In genomic region chr15:89591317-89591716, GRCm38 (mm10) we compare ENCODE assay signal across 8 mouse cellular contexts. TPM values are rescaled to one million over a fixed set of nuclear protein-coding genes. Genes with fewer than 3 reads are reported as not detected.
DNase-seq lines count a peak whose midpoint lies in the region; ATAC-seq and TF ChIP-seq lines count a peak whose summit lies in the region.

No protein-coding gene starts in this region.

- H3K4me1 ChIP-seq in lung, embryonic 14.5 days (ENCODE audit: insufficient read depth): 0 out of 2 replicates have a peak, but pooled peaks cover 5% of the 10 kb centered on the region
- peaks cover 7% of the 10 kb centered on the region; the same call in 1 of the 2 replicates for H3K4me1 ChIP-seq in embryonic facial prominence, embryonic 12.5 days
- peaks cover 21% of the 10 kb centered on the region for H3K4me1 ChIP-seq in hindbrain, embryonic 15.5 days (replicated peaks)
- peaks cover 12% of the 10 kb centered on the region for H3K4me1 ChIP-seq in midbrain, embryonic 12.5 days

- H3K9ac ChIP-seq in lung, embryonic 14.5 days: peak overlapping the region; percentile 65
- peak overlapping the region; percentile 82 for H3K9ac ChIP-seq in embryonic facial prominence, embryonic 12.5 days
- H3K9ac ChIP-seq in hindbrain, embryonic 15.5 days: peak overlapping the region; percentile 77
- H3K9ac ChIP-seq in midbrain, embryonic 12.5 days (replicated peaks): peak overlapping the region; percentile 74

- DNase-seq in lung, embryonic 14.5 days: peak; percentile 48
- no peak for DNase-seq in lung, postnatal 25 days (ENCODE audit: low spot score)
- no peak for DNase-seq in retina, embryonic 14.5 days (ENCODE audit: low spot score)
- DNase-seq in spleen, postnatal 4 days (ENCODE audit: low spot score in 2 of 2): no peak
- no peak for DNase-seq in adrenal gland, postnatal 36 days

- peak overlapping the region; percentile 81 for H3K4me2 ChIP-seq in lung, embryonic 14.5 days
- peak overlapping the region; percentile 75 for H3K4me2 ChIP-seq in embryonic facial prominence, embryonic 12.5 days (replicated peaks)
- H3K4me2 ChIP-seq in hindbrain, embryonic 15.5 days: peak overlapping the region; percentile 93
- peak overlapping the region; percentile 87 for H3K4me2 ChIP-seq in midbrain, embryonic 12.5 days (replicated peaks)

- no peak for TF ChIP-seq CTCF in lung, embryonic 14.5 days (IDR thresholded peaks at IDR 0.05; ENCODE audit: low read depth)

- under 1% methylated on average over 30 of the region's 30 CpGs for WGBS in lung, embryonic 14.5 days
- 3% methylated on average over 30 of the region's 30 CpGs for WGBS in embryonic facial prominence, embryonic 12.5 days
- WGBS in hindbrain, embryonic 15.5 days: 1% methylated on average over 30 of the region's 30 CpGs
- WGBS in midbrain, embryonic 12.5 days: 2% methylated on average over 30 of the region's 30 CpGs

- no peaks in the 10 kb centered on the region for H3K27me3 ChIP-seq in lung, embryonic 14.5 days (ENCODE audit: insufficient read depth, low read length)
- no peaks in the 10 kb centered on the region for H3K27me3 ChIP-seq in embryonic facial prominence, embryonic 12.5 days
- H3K27me3 ChIP-seq in hindbrain, embryonic 15.5 days: no peaks in the 10 kb centered on the region
- no peaks in the 10 kb centered on the region for H3K27me3 ChIP-seq in midbrain, embryonic 12.5 days

- H3K36me3 ChIP-seq in lung, embryonic 14.5 days (ENCODE audit: insufficient read depth): 0 out of 2 replicates have a peak, but pooled peaks cover 4% of the 10 kb centered on the region
- H3K36me3 ChIP-seq in embryonic facial prominence, embryonic 12.5 days: peaks cover 14% of the 10 kb centered on the region
- H3K36me3 ChIP-seq in hindbrain, embryonic 15.5 days: peaks cover 15% of the 10 kb centered on the region
- peaks cover 17% of the 10 kb centered on the region for H3K36me3 ChIP-seq in midbrain, embryonic 12.5 days

- no peak overlapping the region for H3K27ac ChIP-seq in lung, embryonic 14.5 days (ENCODE audit: low read depth)
- H3K27ac ChIP-seq in embryonic facial prominence, embryonic 12.5 days: peak overlapping the region; percentile 75
- H3K27ac ChIP-seq in hindbrain, embryonic 15.5 days (replicated peaks): peak overlapping the region; percentile 86
- peak overlapping the region; percentile 87 for H3K27ac ChIP-seq in midbrain, embryonic 12.5 days (replicated peaks)

- H3K4me3 ChIP-seq in lung, embryonic 14.5 days (ENCODE audit: low read depth, low read length): peak overlapping the region; percentile 68
- H3K4me3 ChIP-seq in embryonic facial prominence, embryonic 12.5 days: peak overlapping the region; percentile 77
- peak overlapping the region; percentile 83 for H3K4me3 ChIP-seq in hindbrain, embryonic 15.5 days
- H3K4me3 ChIP-seq in midbrain, embryonic 12.5 days: peak overlapping the region; percentile 83

- no peaks in the 10 kb centered on the region for H3K9me3 ChIP-seq in lung, embryonic 14.5 days (ENCODE audit: low read depth, low read length)
- no peaks in the 10 kb centered on the region for H3K9me3 ChIP-seq in embryonic facial prominence, embryonic 12.5 days
- no peaks in the 10 kb centered on the region for H3K9me3 ChIP-seq in hindbrain, embryonic 15.5 days
- H3K9me3 ChIP-seq in midbrain, embryonic 12.5 days: no peaks in the 10 kb centered on the region

- no peak for ATAC-seq in lung, embryonic 14.5 days (ENCODE audit: insufficient read depth)
- peak; percentile 7; the same call in 1 of the 2 replicates for ATAC-seq in embryonic facial prominence, embryonic 12.5 days (ENCODE audit: insufficient number of reproducible peaks, insufficient read depth, low FRiP score, low TSS enrichment)
- 0 out of 2 replicates have a peak, but pooled peaks have one; percentile 0 for ATAC-seq in hindbrain, embryonic 15.5 days (ENCODE audit: low FRiP score, low read depth)
- no peak for ATAC-seq in midbrain, embryonic 12.5 days (ENCODE audit: low FRiP score, low read depth)

RNA-seq across cellular contexts. Expression of gene Rabl2, which starts 0.4 kb away (rescaled TPM):
- polyA plus RNA-seq in lung, embryonic 14.5 days (2014; fragmentation: Nextera tagmentation; extraction: Ambion mirVana): 53.8 and 55.3 TPM in 2 replicates
- 51.4 and 52.0 TPM in 2 replicates for polyA plus RNA-seq in embryonic facial prominence, embryonic 12.5 days (2016; fragmentation: Nextera tagmentation; extraction: Ambion mirVana)
- polyA plus RNA-seq in hindbrain, embryonic 15.5 days (2015; fragmentation: Nextera tagmentation; extraction: Ambion mirVana): 74.3 and 86.2 TPM in 2 replicates
- 70.5 and 77.8 TPM in 2 replicates for polyA plus RNA-seq in midbrain, embryonic 12.5 days (2016; fragmentation: Nextera tagmentation; extraction: Ambion mirVana)
- 10 to 100 TPM in 1 of 2 experiments, 1 to 10 TPM in 1; 8.4 to 10.9 TPM for total RNA-seq in adrenal gland, postnatal 36 days (2021)

RNA-seq across cellular contexts. Expression of gene Acr, which starts 23.2 kb away (rescaled TPM):
- 0.16 TPM in 1 of 2 replicates, not detected in the other for polyA plus RNA-seq in lung, embryonic 14.5 days (2014; fragmentation: Nextera tagmentation; extraction: Ambion mirVana)
- 0.23 and 0.41 TPM in 2 replicates for polyA plus RNA-seq in embryonic facial prominence, embryonic 12.5 days (2016; fragmentation: Nextera tagmentation; extraction: Ambion mirVana)
- polyA plus RNA-seq in hindbrain, embryonic 15.5 days (2015; fragmentation: Nextera tagmentation; extraction: Ambion mirVana): 1.4 and 1.5 TPM in 2 replicates
- polyA plus RNA-seq in midbrain, embryonic 12.5 days (2016; fragmentation: Nextera tagmentation; extraction: Ambion mirVana): 0.74 and 1.3 TPM in 2 replicates
- not detected for total RNA-seq in adrenal gland, postnatal 36 days (2021)

Comparison
In these comparisons a context has a peak if more than half of its experiments do, and no peak if none do; other contexts are left out.
1. ATAC-seq: peak in embryonic facial prominence, embryonic 12.5 days (single experiment) and hindbrain, embryonic 15.5 days (single experiment); none in lung, embryonic 14.5 days (single experiment) and midbrain, embryonic 12.5 days (single experiment).
2. Peak in every context shown above with its lines, with median percentiles within 50 percentile points of each other: H3K4me2 ChIP-seq, H3K4me3 ChIP-seq and H3K9ac ChIP-seq.